Mouse (Mus musculus) E14TG2a.4 (cell line): ENCODE measurements around the gene Pwwp2b.

ENCODE experiments used
- CTCF ChIP-seq: conservative IDR thresholded peaks from 2 replicates; pipeline ENCODE4 v1.5.1; 2014; ENCODE audit warnings: low read length
- NANOG ChIP-seq: IDR thresholded peaks from 2 replicates; pipeline ENCODE4 v1.6.1; 2014; ENCODE audit warnings: borderline replicate concordance, low read length, mixed read lengths
- POU5F1 ChIP-seq: IDR thresholded peaks from 2 replicates; pipeline ENCODE4 v1.6.1; 2014; ENCODE audit warnings: low read length, borderline replicate concordance

GRCm38 (mm10) chr7:139285295-139285943 is 37.1 kb downstream of the Pwwp2b start:
- TF ChIP-seq CTCF (no peak), POU5F1 (no peak), NANOG (no peak)
